Mouse (Mus musculus) erythroblast, embryonic 14.5 days (primary cell): ENCODE data around the gene Ssr3.

Experiments used
- GATA1 ChIP-seq: IDR thresholded peaks from 2 replicates; pipeline ENCODE4 v1.6.1; 2012; ENCODE audit warnings: low read length, inconsistent platforms, mixed read lengths
- TAL1 ChIP-seq: IDR thresholded peaks from 3 replicates; pipeline ENCODE4 v1.6.1; 2012; ENCODE audit warnings: low read length, inconsistent platforms, mixed read lengths

- no peak for TF ChIP-seq GATA1
- TF ChIP-seq TAL1: no peak
These were observed 39.9 kb downstream of the Ssr3 start for GRCm38 (mm10) chr3:65352278-65353127.
